Mouse (Mus musculus) adrenal gland, adult 8-10 months (tissue): ENCODE data around the gene Zfp60. TPM values are rescaled to one million over a fixed set of nuclear protein-coding genes. Genes with fewer than 3 reads are reported as not detected.

ENCODE experiments used
- DNase-seq: peaks from one replicate; pipeline ENCODE4 v3.0.0; 2022
- total RNA-seq, 4 experiments: library from RNA; stranded (reverse); gene quantifications; 2 replicates each; pipeline ENCODE4 v1.2.4; 2022

The Zfp60 gene
- total RNA-seq, 4 experiments from 2014 or later = 15.6 to 25.6 (median 19.2) TPM

GRCm38 (mm10) chr7:27794566-27794965, 63.4 kb downstream of the Zfp60 start:
- no peak for DNase-seq

GRCm38 (mm10) chr7:27797906-27798811, 67.0 kb downstream of the Zfp60 start:
- DNase-seq = no peak

GRCm38 (mm10) chr7:27801137-27801536, 69.9 kb downstream of the Zfp60 start:
- DNase-seq = no peak

GRCm38 (mm10) chr7:27802986-27803385, 71.8 kb downstream of the Zfp60 start:
- DNase-seq = no peak

Other genes starting within 250 kb of the Zfp60 start
- 10 to 100 TPM; 20.2 to 37.1 (median 23.9) TPM for gene Sertad1, start 244.5 kb upstream of the Zfp60 start, total RNA-seq
- gene Prx, start 232.1 kb upstream of the Zfp60 start, total RNA-seq = 1 to 10 TPM; 2.6 to 4.7 (median 3.3) TPM
- gene Hipk4, start 208.1 kb upstream of the Zfp60 start, total RNA-seq = 1 to 10 TPM in 1 of 4 experiments, under 1 TPM in 3; 0.23 to 1.1 (median 0.61) TPM
- gene Pld3, start 178.2 kb upstream of the Zfp60 start, total RNA-seq = 100 to 1,000 TPM; 135 to 205 (median 166) TPM
- gene 2310022A10Rik, start 178.2 kb upstream of the Zfp60 start, total RNA-seq = 10 to 100 TPM; 21.6 to 23.8 (median 22.0) TPM
- 100 to 1,000 TPM; 162 to 282 (median 233) TPM for gene Akt2, start 139.8 kb upstream of the Zfp60 start, total RNA-seq
- gene Ttc9b, start 77.5 kb upstream of the Zfp60 start, total RNA-seq = not detected
- 10 to 100 TPM; 28.7 to 36.3 (median 34.4) TPM for gene Map3k10, start 56.8 kb upstream of the Zfp60 start, total RNA-seq
- gene Zfp607b, start 42.0 kb upstream of the Zfp60 start, total RNA-seq = 1 to 10 TPM; 2.0 to 4.9 (median 2.9) TPM
- 10 to 100 TPM in 1 of 4 experiments, 1 to 10 TPM in 3; 7.4 to 11.0 (median 9.1) TPM for gene Zfp626, start 75.8 kb downstream of the Zfp60 start, total RNA-seq
- 1 to 10 TPM; 3.5 to 5.8 (median 4.2) TPM for gene Zfp59, start 107.2 kb downstream of the Zfp60 start, total RNA-seq
- 1 to 10 TPM; 4.5 to 7.7 (median 5.5) TPM for gene Zfp607a, start 126.1 kb downstream of the Zfp60 start, total RNA-seq
- 10 to 100 TPM; 14.2 to 23.9 (median 16.4) TPM for gene Zfp974, start 198.1 kb downstream of the Zfp60 start, total RNA-seq
- 10 to 100 TPM; 11.7 to 17.8 (median 15.8) TPM for gene Zfp780b, start 247.8 kb downstream of the Zfp60 start, total RNA-seq